Mouse (Mus musculus): ENCODE results near the gene Kcna7. TPM values are rescaled to one million over a fixed set of nuclear protein-coding genes. Genes with fewer than 3 reads are reported as not detected.

Gene Kcna7
- total and polyA plus RNA-seq, 2 experiments from 2014 or later: 0.52 TPM; not detected in 1

- 3% methylated on average over 37 of the region's 45 CpGs for WGBS
- H3K27me3 ChIP-seq (ENCODE audit: insufficient read depth, low read length): peaks cover 73% of the 10 kb centered on the region
- H3K4me3 ChIP-seq (ENCODE audit: low read length): peak within 1 kb of the TSS; percentile 49
- peak within 1 kb of the TSS; percentile 84 for H3K4me2 ChIP-seq (ENCODE audit: low read depth, low read length)
- H3K27ac ChIP-seq: no peak within 1 kb of the TSS
- H3K4me1 ChIP-seq (ENCODE audit: insufficient read depth, low read length): peaks cover 10% of the 10 kb centered on the region
- no peaks in the 10 kb centered on the region for H3K9me3 ChIP-seq (ENCODE audit: low read length)
- peak; percentile 36; the same call in 1 of the 2 replicates for ATAC-seq
- H3K9ac ChIP-seq (replicated peaks; ENCODE audit: low read length): peak within 1 kb of the TSS; percentile 54
- H3K36me3 ChIP-seq (ENCODE audit: insufficient read depth, low read length): no peaks in the 10 kb centered on the region
- TF ChIP-seq CTCF (IDR thresholded peaks at IDR 0.05; ENCODE audit: low read depth): no peak
- DNase-seq (ENCODE audit: low spot score): peak; percentile 38
Measured at GRCm38 (mm10) chr7:45413113-45413863, 7.8 kb downstream of the Kcna7 start, which contains the start of gene Ntf5. Ntf5 (plus strand) TSS chr7:45413695.

GRCm38 (mm10) chr7:45413864-45414739 lies 8.6 kb downstream of the Kcna7 start:
- Histone ChIP-seq H3K36me3 (ENCODE audit: insufficient read depth, low read length) (no peaks in the 10 kb centered on the region), H3K9me3 (ENCODE audit: low read length) (no peaks in the 10 kb centered on the region), H3K27me3 (ENCODE audit: insufficient read depth, low read length) (peaks cover 69% of the 10 kb centered on the region), H3K4me3 (ENCODE audit: low read length) (peak overlapping the region; percentile 49), H3K4me1 (ENCODE audit: insufficient read depth, low read length) (peaks cover 10% of the 10 kb centered on the region), H3K4me2 (ENCODE audit: low read depth, low read length) (peak overlapping the region; percentile 84), H3K27ac (no peak overlapping the region), H3K9ac (replicated peaks; ENCODE audit: low read length) (peak overlapping the region; percentile 54)
- ATAC-seq (no peak), DNase-seq (ENCODE audit: low spot score) (no peak)
- TF ChIP-seq CTCF (IDR thresholded peaks at IDR 0.05; ENCODE audit: low read depth): no peak
- 2% methylated on average over 27 of the region's 27 CpGs for WGBS

- no peaks in the 10 kb centered on the region for H3K36me3 ChIP-seq (ENCODE audit: insufficient read depth, low read length)
- H3K4me3 ChIP-seq (ENCODE audit: low read length): no peak overlapping the region
- H3K4me2 ChIP-seq (ENCODE audit: low read depth, low read length): no peak overlapping the region
- DNase-seq (ENCODE audit: low spot score): no peak
- no peak for TF ChIP-seq CTCF (IDR thresholded peaks at IDR 0.05; ENCODE audit: low read depth)
- no peak overlapping the region for H3K9ac ChIP-seq (replicated peaks; ENCODE audit: low read length)
- peaks cover 62% of the 10 kb centered on the region for H3K27me3 ChIP-seq (ENCODE audit: insufficient read depth, low read length)
- no peak overlapping the region for H3K27ac ChIP-seq
- 44% methylated on average over 12 of the region's 12 CpGs for WGBS
- no peaks in the 10 kb centered on the region for H3K9me3 ChIP-seq (ENCODE audit: low read length)
- ATAC-seq: no peak
- peaks cover 10% of the 10 kb centered on the region for H3K4me1 ChIP-seq (ENCODE audit: insufficient read depth, low read length)
Measured at GRCm38 (mm10) chr7:45414740-45415224, 9.3 kb downstream of the Kcna7 start.

- 14% methylated on average over 37 of the region's 37 CpGs for WGBS
- DNase-seq (ENCODE audit: low spot score) (no peak), ATAC-seq (no peak)
- no peak overlapping the region for H3K27ac ChIP-seq
- H3K4me3 ChIP-seq (ENCODE audit: low read length): peak overlapping the region; percentile 10; the same call in 1 of the 2 replicates
- H3K4me2 ChIP-seq (ENCODE audit: low read depth, low read length): peak overlapping the region; percentile 1; the same call in 1 of the 2 replicates
- no peaks in the 10 kb centered on the region for H3K9me3 ChIP-seq (ENCODE audit: low read length)
- H3K27me3 ChIP-seq (ENCODE audit: insufficient read depth, low read length): peaks cover 59% of the 10 kb centered on the region
- TF ChIP-seq CTCF (IDR thresholded peaks at IDR 0.05; ENCODE audit: low read depth): no peak
- H3K9ac ChIP-seq (replicated peaks; ENCODE audit: low read length): no peak overlapping the region
- peaks cover 10% of the 10 kb centered on the region for H3K4me1 ChIP-seq (ENCODE audit: insufficient read depth, low read length)
- H3K36me3 ChIP-seq (ENCODE audit: insufficient read depth, low read length): no peaks in the 10 kb centered on the region
Measured at GRCm38 (mm10) chr7:45415636-45416035, 10.2 kb downstream of the Kcna7 start.

- ATAC-seq (no peak), DNase-seq (ENCODE audit: low spot score) (no peak)
- H3K9me3 ChIP-seq (ENCODE audit: low read length): no peaks in the 10 kb centered on the region
- H3K27me3 ChIP-seq (ENCODE audit: insufficient read depth, low read length): peaks cover 45% of the 10 kb centered on the region
- H3K4me2 ChIP-seq (ENCODE audit: low read depth, low read length): no peak overlapping the region
- no peak overlapping the region for H3K9ac ChIP-seq (replicated peaks; ENCODE audit: low read length)
- no peak overlapping the region for H3K4me3 ChIP-seq (ENCODE audit: low read length)
- TF ChIP-seq CTCF (IDR thresholded peaks at IDR 0.05; ENCODE audit: low read depth): no peak
- peaks cover 10% of the 10 kb centered on the region for H3K4me1 ChIP-seq (ENCODE audit: insufficient read depth, low read length)
- H3K36me3 ChIP-seq (ENCODE audit: insufficient read depth, low read length): peaks cover 21% of the 10 kb centered on the region
- WGBS: 10% methylated on average over 13 of the region's 13 CpGs
- no peak overlapping the region for H3K27ac ChIP-seq
Measured at GRCm38 (mm10) chr7:45417962-45418492, 12.6 kb downstream of the Kcna7 start.

- Histone ChIP-seq H3K36me3 (ENCODE audit: insufficient read depth, low read length) (peaks cover 40% of the 10 kb centered on the region), H3K4me2 (ENCODE audit: low read depth, low read length) (no peak overlapping the region), H3K4me1 (ENCODE audit: insufficient read depth, low read length) (no peaks in the 10 kb centered on the region), H3K27ac (no peak overlapping the region), H3K9me3 (ENCODE audit: low read length) (no peaks in the 10 kb centered on the region), H3K4me3 (ENCODE audit: low read length) (no peak overlapping the region), H3K9ac (replicated peaks; ENCODE audit: low read length) (no peak overlapping the region), H3K27me3 (ENCODE audit: insufficient read depth, low read length) (peaks cover 25% of the 10 kb centered on the region)
- DNase-seq (ENCODE audit: low spot score) (no peak), ATAC-seq (no peak)
- TF ChIP-seq CTCF (IDR thresholded peaks at IDR 0.05; ENCODE audit: low read depth): no peak
- WGBS: 17% methylated on average over 27 of the region's 27 CpGs
Measured at GRCm38 (mm10) chr7:45419859-45420614, 14.6 kb downstream of the Kcna7 start.

Data from hindbrain, postnatal 0 days (tissue).